Mouse (Mus musculus): ENCODE measurements around the gene Syngap1.

The Syngap1 gene

DNA sequence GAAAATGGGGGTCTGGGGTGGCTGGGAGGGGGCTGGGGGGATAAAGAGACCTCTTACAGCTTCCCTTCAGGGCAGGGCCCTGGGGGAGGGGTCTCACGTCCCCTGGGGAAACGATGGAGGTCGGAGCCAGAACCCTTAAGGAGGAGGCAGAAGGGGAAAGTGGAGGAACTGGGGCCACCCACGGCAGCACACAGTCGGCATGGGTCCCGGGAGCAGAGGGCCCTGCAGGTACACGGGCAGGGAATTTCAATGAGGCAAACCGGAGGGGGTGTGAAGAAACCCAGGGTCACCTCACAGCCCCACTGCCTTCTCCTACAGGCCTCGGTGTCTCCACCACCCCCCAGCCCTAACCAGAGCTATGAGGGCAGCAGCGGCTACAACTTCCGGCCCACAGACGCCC, 4.6 kb upstream of the Syngap1 start:
- DNase-seq (ENCODE audit: low spot score in 2 of 2) = no peak

DNA sequence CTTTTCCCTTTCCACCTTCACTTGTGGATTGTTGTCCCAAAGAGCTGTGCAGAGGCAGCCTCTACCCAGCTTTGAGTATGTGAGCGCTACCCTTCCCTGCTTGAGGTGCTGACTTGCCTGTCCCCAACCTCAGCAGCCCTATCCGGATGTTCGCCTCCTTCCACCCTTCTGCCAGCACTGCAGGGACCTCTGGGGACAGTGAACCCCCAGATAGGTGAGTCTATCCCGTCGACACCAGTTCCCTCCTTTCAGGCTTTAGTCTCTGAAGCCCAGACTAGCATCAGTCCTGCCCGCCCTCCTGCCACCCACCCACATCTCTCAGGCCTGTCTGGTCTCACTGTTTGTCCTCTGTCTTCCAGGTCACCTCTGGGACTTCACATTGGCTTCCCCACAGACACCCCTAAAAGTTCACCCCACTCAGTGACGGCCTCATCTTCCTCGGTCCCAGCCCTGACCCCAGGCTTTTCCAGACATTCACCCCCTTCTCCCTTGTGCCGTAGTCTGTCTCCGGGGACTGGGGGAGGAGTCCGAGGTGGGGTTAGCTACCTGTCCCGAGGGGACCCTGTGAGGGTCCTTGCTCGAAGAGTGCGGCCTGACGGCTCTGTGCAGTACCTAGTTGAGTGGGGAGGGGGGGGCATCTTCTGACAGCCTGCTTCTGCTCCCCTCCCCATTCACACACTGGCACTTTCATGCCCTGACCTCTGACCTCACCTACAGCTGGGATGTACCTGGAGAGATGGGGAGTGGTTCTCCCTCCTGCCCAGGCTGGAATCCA, 3.9 kb upstream of the Syngap1 start:
- DNase-seq (ENCODE audit: low spot score in 2 of 2) = no peak

DNA sequence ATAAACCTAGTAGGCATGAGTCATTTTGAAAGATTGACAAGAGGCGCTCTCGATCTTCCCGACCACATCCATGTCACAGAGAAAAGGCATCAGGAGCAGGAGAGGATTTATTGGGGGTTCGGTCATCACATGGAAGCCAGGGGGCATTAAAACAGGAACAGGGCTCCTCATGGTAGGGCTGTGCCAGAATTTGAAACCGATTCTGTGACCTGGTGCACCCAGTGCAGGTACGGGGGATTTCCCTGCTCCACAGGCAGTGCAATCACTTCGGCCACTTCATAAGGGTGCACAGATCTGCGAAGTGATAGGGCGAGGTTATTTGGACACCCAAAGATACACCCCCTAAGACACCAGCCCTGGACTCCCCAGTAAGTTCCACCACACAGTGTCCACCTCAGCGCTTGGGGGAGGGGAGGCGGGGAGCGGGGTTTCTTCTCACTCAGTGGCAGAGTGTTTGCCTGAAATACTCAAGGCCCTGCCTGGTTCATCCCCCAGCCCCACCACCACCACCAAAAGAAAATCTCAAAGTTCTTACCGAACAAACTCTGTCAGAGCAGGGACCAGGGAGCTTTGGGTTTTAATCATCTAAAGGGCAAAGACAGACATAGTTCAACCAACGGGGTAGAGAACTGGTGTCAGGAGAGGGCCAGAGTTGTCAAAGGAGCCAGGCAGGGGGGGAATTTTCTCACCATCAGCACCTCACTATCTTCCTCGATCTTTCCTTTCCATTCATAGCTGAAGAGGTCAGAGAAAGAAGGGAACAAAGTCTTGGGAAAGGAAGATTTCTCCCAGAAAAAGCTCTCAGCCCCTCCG, 3.0 kb upstream of the Syngap1 start:
- DNase-seq (ENCODE audit: low spot score in 2 of 2) = no peak

DNA sequence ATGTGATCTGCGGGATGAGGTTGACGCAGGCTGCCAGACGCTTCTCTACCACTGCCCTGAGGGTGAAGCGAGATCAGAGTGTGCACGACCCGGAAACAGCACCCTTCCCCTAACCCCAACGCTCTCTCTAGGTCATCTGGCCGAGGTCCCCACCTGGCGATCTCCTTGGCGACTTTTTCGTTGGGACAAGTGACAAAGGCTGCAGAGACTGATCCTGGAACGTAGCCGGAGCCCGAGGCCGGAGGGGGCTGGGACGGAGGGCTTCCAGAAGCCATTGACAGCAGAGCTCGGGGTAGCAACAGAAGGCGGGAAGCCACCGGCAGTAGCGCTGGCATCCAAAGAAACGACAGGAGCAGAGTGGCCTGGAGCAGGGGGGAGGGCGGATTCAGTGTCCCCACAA, 2.3 kb upstream of the Syngap1 start:
- no peak for DNase-seq (ENCODE audit: low spot score in 2 of 2)

DNA sequence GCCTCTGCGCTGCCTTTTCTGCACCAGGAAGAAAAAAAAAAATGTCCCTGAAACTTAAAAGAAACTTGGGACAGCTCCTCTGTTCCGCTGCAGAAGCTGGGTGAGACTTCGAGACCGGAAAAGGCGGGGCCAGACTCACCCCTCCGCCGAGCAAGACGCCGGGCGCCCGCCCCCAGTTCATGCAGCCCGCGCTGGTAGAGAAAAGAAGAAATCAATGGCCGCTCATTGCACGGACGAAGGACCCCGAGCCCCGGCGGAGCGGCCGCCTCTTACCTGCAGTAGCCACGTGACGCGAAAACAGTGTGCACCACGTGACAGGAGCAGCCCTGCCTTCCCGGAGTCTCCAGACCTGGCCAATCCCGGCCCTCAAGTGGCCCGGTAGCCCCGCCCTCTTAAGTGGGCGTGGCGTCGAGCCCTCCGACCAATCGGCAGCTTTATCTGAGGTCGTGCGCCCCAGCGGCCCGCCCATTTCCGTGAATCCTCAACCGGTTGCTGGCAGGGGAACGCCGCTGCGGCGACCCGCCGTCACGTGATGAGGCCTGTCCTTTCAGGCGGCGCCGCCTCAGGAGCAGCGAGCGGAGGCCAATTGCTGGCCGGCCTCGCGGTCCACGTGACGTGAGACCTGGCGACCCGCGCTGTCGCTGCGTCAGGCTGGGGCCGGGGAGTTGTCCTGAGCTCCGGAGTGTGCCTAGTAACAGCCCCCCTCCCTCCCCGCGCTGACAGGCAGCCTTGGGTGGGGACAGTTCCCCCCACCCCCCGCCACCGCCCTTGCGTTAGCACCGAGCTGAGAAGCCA, 1.7 kb upstream of the Syngap1 start, which contains the start of gene Cuta:
Gene Cuta, minus strand, starts transcription at position 392 of the 795 bp plus-strand sequence.
- peak; percentile 99 to 100 for DNase-seq (ENCODE audit: low spot score in 2 of 2)

DNA sequence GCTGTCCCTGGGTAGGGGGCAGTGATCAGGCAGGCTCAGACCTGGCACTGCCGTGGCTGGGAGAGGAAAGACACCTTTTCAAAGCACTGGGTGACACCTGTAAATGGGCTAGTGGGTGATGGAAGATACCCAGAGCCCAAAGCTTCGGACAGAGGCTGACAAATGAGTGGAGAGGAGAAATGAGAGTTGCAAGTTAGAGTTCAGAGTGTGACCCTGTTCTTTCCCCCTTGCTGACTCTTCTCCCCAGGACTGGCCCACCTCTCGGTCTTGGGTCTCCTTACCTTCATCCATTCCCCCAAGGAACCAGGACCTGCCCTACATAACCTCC, 1.1 kb upstream of the Syngap1 start:
- no peak for DNase-seq (ENCODE audit: low spot score in 2 of 2)

DNA sequence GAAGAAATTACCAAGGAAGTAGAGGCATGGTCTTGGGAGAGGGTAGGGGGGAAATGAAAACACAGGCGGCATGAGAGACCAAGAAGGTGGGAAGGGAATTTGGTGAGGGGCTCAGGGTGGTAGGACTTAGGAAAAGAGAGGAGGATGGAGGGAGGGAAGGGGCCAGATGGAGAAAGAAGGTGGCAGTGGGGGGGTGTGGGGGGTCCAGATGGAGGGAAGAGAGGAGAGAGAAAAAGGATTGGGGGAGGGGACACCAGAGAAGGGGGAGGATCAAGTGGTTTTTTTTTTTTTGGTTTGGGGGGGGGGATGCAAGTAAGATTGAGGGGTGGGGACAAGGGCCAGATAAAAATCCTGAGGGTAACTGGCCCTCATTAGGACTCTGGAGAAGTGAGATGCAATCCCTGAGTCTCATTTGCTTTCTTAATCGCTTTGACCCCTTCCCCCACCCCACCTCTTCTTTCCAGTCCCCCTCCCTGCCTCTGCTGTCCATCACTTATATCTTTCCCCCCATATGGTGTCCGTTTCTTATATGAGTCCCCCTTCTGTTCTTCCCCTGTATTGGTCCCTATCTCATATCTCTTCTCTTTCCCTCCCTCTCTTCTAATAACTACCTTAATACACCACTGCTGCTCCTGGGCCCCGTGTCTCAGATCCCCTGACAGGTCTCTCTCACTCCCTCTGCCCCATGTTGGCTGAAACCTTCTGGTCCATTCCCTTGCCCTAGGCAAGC, 953 bp downstream of the Syngap1 start:
- DNase-seq (ENCODE audit: low spot score in 2 of 2) = no peak

DNA sequence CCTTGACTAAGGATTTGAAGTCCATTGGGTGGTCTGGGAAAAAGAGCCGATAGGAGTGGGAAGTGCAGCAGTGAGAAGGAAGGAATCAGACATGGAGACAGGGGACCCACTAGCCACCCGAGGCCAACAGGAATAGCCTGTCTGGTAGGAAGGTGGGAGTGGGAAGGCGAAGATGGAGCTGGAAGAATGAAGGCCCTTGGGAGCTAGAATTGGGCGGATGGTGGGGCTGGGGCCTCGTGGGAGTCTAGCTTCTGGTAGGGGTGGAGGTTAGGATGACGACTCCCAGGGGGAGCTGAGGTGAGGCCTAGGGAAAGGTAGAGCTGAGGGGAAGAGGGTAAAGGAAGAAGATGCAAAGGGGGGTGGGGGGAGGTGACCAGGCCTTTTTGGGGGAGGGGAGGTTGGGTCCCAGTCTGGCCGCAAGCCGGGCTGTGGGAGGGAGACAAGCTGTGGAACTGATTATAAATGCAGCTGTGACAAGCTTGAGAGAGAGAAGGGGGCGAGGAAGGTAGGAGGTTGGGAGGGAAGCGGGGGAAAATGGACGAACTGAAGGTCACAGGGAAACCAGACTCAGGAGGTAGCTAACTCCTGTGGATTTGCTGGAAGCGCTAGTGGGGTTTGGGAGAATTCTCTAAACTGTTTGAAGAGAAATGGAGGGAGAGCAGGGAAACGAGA, 4.9 kb downstream of the Syngap1 start:
- DNase-seq (ENCODE audit: low spot score in 2 of 2) = peak; percentile 56 to 59

DNA sequence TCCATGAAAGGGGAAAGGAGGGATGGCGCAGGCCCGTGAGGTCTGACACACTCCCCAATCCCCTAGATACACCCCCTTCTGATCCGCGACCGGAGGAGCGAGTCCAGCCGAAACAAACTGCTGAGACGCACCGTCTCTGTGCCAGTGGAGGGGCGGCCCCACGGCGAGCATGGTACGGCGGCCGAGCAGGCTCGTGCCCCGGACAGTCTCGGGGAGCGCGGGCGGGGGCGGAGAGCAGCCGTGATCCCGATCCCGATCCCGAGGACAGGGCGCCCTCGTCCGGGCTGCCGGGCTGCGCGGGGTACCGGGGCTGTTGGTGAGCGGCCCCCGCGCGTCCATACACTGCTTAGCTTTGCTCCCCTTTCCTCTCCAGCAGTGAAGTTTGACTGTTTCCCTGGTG, 5.5 kb downstream of the Syngap1 start:
- peak; percentile 59 to 75 for DNase-seq (ENCODE audit: low spot score in 2 of 2)

DNA sequence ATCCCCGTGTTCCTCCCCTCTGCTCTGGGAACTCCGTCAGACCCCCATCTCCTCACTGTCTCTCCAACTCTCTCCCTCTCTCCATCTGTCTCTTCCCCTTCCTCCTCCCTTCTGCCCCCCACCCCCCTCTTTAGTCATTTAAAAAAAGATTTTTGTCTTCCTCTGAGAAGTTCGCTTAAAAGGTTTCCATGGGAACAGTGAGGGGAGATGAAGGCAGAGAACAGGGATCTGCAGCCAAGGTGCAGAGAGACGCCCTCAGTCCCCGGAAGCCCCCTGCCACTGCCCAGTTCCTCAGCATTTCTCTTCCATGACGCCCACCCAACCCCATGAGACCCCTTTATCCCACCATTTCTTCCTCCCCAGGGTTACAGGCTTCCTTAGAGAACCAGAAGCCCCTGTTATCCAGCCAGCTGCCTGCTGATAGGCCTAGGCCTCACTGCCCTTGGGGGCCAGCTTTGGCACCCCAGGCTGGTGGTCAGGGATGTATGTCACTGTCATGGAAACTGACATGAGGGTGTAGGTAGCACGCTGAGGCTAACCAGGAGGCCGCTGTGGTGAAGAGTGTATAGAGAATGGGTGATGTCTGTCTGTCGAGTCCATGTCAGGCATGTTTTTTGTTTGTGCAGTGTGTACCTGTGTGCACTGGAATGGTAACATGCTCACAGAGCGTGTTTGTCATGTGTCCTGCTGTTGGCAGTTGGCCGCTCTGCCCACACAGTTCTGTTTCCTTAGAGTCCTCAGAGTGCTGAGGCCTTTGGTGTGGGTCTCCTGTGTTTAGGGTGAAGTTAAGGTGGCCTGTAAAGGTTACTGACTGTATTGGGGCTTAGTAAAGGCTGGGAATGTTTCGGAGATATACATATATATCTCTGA, 6.4 kb downstream of the Syngap1 start:
- DNase-seq (ENCODE audit: low spot score in 2 of 2) = peak in 1 of 2 experiments; percentile 51

DNA sequence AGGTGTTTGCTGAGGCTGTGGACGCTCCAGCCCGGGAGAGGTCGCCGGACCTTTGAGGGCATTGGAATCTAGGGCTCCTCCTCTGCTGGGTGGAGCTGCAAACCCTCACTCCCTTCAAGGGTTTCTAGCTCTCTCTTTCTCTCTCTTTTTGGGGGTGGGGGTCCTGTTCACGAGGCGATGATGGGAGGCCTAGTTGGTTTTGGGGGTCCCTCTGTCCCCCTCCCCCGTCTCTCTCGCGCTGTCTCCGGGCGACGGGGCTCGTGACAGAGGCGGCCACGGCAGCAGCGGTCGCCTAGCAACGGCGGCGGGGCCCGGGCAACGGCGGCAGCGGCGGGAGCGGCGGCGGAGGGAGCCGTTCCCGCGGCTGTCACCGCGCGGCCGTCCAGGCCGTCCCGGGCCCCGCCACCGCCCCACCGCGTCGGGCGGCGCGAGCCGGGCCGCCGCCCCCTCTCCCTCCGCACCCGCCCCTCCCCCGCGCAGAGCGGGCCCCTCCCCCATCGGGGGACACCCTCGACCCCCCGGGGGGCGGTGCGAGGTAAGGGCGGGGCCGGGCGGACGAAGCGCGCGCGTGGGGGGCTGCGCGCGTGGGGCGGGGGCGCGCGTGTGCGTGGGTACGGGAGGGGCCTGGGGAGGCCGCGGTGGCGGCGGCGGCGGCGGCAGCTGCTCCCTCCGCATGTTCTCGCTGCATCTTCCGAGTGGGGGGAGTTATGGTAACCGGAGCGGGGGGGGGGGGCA, 7.4 kb downstream of the Syngap1 start:
- DNase-seq (ENCODE audit: low spot score in 2 of 2) = peak; percentile 47 to 54

DNA sequence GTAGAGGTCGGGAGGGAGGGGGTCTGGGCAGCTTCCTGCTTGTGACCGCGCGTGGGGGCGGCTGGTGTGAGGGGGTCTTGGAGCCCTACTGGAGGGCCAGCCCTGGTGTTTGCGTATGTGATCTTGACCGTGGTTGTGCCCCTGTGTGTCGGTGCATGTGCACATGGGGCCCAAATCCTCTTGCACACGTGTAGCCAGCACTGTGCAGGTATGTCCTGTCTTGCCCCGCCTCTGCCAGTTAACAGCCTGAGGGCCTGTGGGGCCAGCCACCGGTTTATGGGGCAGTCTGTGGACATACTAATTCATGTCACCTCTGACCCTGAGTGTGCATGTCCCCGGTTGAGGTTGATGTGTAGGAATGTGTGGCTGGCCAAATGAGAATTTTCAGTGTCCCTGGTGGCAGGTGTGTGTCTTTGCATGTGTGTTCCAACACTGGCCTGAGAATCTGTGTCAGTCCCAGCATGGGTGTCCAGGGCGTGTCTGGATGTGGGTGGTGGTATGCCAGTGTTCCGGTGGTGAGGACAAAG, 8.1 kb downstream of the Syngap1 start:
- DNase-seq (ENCODE audit: low spot score in 2 of 2) = peak; percentile 41 to 57

DNA sequence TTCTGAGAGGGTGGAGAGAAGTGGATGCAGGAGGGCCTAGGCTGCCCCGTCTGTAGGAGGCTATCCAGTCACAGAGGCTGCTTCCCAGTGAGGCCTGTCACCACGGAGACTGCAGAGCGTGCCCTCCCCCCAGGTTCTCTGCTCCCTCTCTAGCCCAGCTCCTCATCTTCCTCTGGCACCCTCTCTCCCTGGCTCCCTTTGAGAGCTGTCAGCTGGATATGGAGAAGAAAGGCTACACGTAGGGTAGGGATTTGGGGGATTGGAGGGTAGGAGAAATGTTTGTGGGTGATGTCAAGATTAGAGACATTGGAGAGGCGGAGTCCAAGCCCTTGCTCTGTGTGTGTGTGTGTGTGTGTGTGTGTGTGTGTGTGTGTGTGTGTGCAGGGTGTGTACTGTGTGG, 8.8 kb downstream of the Syngap1 start:
- DNase-seq (ENCODE audit: low spot score in 2 of 2) = peak; percentile 58 to 60

DNA sequence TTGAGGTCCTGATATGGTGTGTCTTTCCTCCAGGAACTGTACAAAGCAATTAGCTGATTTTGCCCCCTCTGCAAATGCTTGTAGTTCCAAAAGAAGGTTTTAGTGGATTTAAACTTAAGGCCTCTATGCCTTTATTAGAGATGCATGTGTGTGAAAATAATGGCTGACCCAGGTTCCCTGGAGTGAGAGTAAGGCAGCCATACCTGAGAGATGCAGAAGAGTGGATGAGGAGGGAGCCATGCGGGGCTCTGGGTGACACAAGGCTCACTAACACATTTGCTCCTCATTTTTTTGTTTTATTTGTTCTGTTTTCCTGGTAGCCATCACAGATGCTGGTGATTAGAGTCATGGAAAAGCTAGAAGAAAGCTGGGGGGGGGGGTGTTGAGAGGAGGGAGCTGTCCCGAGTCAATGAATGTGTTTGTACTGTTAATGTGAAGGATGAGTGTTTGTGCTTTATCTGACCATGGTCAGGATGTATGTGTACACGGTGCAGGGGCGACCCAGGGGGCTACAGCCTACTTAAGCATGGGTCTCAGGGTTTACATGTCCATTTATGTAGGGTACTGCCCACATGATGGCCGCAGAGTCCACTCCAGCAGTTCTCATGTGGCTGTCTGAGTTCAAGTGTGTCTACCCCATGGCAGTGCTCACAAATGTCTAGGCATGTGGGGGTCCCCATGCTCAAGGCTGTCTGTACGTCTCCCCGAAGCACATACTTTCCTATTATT, 9.7 kb downstream of the Syngap1 start:
- DNase-seq (ENCODE audit: low spot score in 2 of 2) = no peak

DNA sequence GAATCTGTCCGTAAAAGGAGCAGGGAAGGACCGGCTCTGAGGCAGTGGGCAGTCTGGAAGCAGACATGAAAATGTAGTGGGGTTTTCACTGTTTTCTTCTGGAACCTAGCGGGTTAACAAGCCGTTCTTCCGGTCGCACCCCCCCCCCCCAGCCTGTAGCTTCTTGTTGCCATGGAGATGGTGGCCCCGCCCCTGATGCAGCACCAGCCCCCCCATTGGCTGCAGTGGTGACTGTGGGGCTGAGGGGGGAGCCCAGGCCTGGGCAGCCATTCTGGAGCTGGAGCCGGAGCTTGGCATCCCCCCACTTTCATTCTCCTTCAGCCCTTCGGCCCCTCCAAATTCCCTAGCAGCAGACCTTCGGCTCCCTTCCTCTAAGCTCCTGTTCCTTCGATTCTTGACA, 10.4 kb downstream of the Syngap1 start:
- DNase-seq (ENCODE audit: low spot score in 2 of 2) = peak; percentile 73 to 78

DNA sequence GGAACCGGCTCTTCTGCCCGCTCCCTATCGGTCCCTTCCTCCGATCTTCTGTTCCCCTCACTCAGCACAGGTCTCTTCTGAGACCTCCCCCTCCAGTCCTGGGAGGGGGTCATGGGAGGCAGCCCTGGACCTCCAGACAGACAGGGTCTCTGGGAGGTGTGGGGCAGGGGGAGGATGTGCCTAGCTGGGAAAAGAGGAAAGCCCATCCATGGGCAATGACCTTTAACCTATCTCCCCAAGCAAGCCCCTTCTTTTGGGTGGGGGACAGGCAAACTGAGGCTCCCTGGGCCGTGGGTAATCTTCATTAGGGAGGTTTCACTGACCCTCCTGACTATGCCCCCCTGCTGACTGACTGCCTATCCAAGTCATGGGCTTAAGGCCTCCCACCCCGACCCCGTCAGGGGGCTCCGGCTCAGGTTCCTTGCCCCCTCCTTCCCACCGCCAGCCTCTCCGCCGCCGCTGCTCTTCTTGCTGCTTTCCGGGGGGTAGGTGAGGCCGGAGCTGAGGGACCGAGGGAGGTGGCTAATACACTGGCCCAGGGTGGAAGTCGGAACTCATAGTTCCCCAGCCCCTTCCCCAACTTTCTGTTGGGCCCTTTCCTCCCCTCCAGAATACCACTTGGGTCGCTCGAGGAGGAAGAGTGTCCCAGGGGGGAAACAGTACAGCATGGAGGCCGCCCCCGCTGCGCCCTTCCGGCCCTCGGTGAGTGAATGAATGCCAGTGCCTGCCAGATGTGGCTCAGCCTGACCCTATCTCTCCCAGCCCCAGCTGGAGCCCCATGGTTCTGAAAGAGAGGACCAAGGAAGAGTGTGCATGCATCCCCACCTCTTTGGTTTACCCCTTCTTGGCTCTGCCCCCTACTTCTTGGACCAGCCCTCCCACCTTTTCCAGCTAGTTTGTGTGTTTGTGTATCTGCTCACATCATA, 11.2 kb downstream of the Syngap1 start:
- no peak for DNase-seq (ENCODE audit: low spot score in 2 of 2)

DNA sequence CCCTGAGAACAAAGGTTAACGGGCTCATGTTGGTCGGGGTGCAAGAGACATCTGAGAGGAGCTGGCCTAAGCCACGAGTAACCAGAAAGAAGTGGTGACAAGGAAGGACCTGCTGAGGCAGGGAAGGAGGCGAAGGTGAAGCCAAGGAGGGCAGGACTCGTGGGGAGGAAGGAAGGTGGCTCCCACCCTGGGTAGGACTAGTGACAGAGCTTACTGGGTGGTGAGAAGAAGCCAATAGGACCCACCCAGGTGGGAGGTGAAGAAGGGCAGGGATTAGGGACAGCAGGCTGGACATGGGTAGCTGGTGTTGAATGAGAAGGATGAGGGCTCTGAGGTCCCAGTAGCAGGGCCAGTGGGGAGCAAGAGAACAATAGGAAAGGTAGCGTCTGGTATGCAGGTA, 12.1 kb downstream of the Syngap1 start:
- DNase-seq (ENCODE audit: low spot score in 2 of 2) = no peak
